Mouse (Mus musculus) forebrain, embryonic 12.5 days (tissue): ENCODE results near the gene Mettl9. TPM values are rescaled to one million over a fixed set of nuclear protein-coding genes. Genes with fewer than 3 reads are reported as not detected.

Source experiments
- ATAC-seq: fragments of 200-750 bp; cut with Nextera tagmentation; 2 replicates; pipeline ENCODE4 v1.8.0; 2017; ENCODE audit warnings: moderate TSS enrichment; ENCODE audit not compliant: low FRiP score
- H3K27ac ChIP-seq: fragments of 300-500 bp; sonication (generic); 2 replicates; pipeline ENCODE4 v1.5.1; 2016; ENCODE audit warnings: mild to moderate bottlenecking
- H3K27me3 ChIP-seq: fragments of 300-500 bp; sonication (generic); 2 replicates; pipeline ENCODE4 v1.6.1; 2016; ENCODE audit warnings: mild to moderate bottlenecking
- H3K36me3 ChIP-seq: fragments of 300-500 bp; sonication (generic); replicated peaks from 2 replicates; pipeline ENCODE4 v1.6.1; 2016; ENCODE audit warnings: mild to moderate bottlenecking
- H3K4me1 ChIP-seq: fragments of 300-500 bp; sonication (generic); 2 replicates; pipeline ENCODE4 v1.6.1; 2016
- H3K4me2 ChIP-seq: fragments of 300-500 bp; sonication (generic); 2 replicates; pipeline ENCODE4 v1.6.1; 2016; ENCODE audit warnings: mild to moderate bottlenecking, moderate library complexity
- H3K4me3 ChIP-seq: fragments of 300-500 bp; sonication (generic); replicated peaks from 2 replicates; pipeline ENCODE4 v1.5.1; 2016; ENCODE audit warnings: mild to moderate bottlenecking
- H3K9ac ChIP-seq: fragments of 300-500 bp; sonication (generic); 2 replicates; pipeline ENCODE4 v1.6.1; 2016; ENCODE audit warnings: mild to moderate bottlenecking
- H3K9me3 ChIP-seq: fragments of 300-500 bp; sonication (generic); 2 replicates; pipeline ENCODE4 v1.6.1; 2016
- WGBS: fragments of 180-500 bp; shearing (Covaris S2); methylation state at CpG from one replicate; pipeline ENCODE4 v1.1.7; 2016; 5-methylcytosine and 5-hydroxymethylcytosine counted together
- polyA plus RNA-seq: library from polyadenylated mRNA; unstranded; fragments of >200 nt; fragmentation: Nextera tagmentation; extraction: Ambion mirVana; gene quantifications from 2 replicates; pipeline ENCODE4 v1.2.1, GENCODE M21; 2016

Gene Mettl9
- 227 and 230 TPM in 2 replicates for polyA plus RNA-seq

GRCm38 (mm10) chr7:121033856-121034652, at the start of gene Mettl9:
Gene Mettl9 (plus strand): TSS chr7:121034445.
- peak; percentile 98 for ATAC-seq
- peak within 1 kb of the TSS; percentile 77 for H3K4me2 ChIP-seq
- 2% methylated on average over 39 of the region's 43 CpGs for WGBS

GRCm38 (mm10) chr7:120991191-120991590, 43.1 kb upstream of the Mettl9 start:
- Histone ChIP-seq H3K4me1 (peaks cover 7% of the 10 kb centered on the region), H3K36me3 (no peaks in the 10 kb centered on the region), H3K4me3 (no peak overlapping the region), H3K27ac (no peak overlapping the region), H3K27me3 (no peaks in the 10 kb centered on the region; the same call in 1 of the 2 replicates), H3K9ac (no peak overlapping the region), H3K4me2 (no peak overlapping the region), H3K9me3 (no peaks in the 10 kb centered on the region)
- WGBS, result 71% methylated on average over 8 of the region's 8 CpGs
- ATAC-seq, result no peak

More at GRCm38 (mm10) chr7:121033856-121034652, at the start of gene Mettl9:
- Histone ChIP-seq H3K27ac (peak within 1 kb of the TSS; percentile 99), H3K4me3 (peak within 1 kb of the TSS; percentile 95), H3K9me3 (no peaks in the 10 kb centered on the region), H3K9ac (peak within 1 kb of the TSS; percentile 99), H3K36me3 (no peaks in the 10 kb centered on the region), H3K27me3 (peaks cover 27% of the 10 kb centered on the region), H3K4me1 (peaks cover 29% of the 10 kb centered on the region)

- Histone ChIP-seq H3K4me1 (peaks cover 6% of the 10 kb centered on the region), H3K4me2 (no peak overlapping the region), H3K36me3 (no peaks in the 10 kb centered on the region), H3K9me3 (no peaks in the 10 kb centered on the region), H3K4me3 (no peak overlapping the region), H3K27ac (no peak overlapping the region), H3K9ac (no peak overlapping the region), H3K27me3 (no peaks in the 10 kb centered on the region)
- WGBS, result 85% methylated on average over 2 of the region's 2 CpGs
- no peak for ATAC-seq
These were observed 35.2 kb upstream of the Mettl9 start for GRCm38 (mm10) chr7:120999021-120999530.

- no peak overlapping the region for H3K4me3 ChIP-seq
- no peak overlapping the region for H3K4me2 ChIP-seq
- no peaks in the 10 kb centered on the region for H3K27me3 ChIP-seq
- H3K4me1 ChIP-seq, result no peaks in the 10 kb centered on the region
- H3K36me3 ChIP-seq, result no peaks in the 10 kb centered on the region
- no peak for ATAC-seq
- H3K27ac ChIP-seq, result no peak overlapping the region
- H3K9ac ChIP-seq, result no peak overlapping the region
- no peaks in the 10 kb centered on the region for H3K9me3 ChIP-seq
- WGBS, result 76% methylated on average over 3 of the region's 3 CpGs
These were observed 34.0 kb upstream of the Mettl9 start for GRCm38 (mm10) chr7:121000065-121000822.

- H3K27ac ChIP-seq, result no peak overlapping the region
- H3K4me1 ChIP-seq, result no peaks in the 10 kb centered on the region
- no peaks in the 10 kb centered on the region for H3K9me3 ChIP-seq
- WGBS, result 87% methylated on average over 3 of the region's 3 CpGs
- no peak overlapping the region for H3K4me2 ChIP-seq
- H3K9ac ChIP-seq, result no peak overlapping the region
- H3K4me3 ChIP-seq, result no peak overlapping the region
- ATAC-seq, result no peak
- H3K27me3 ChIP-seq, result no peaks in the 10 kb centered on the region
- no peaks in the 10 kb centered on the region for H3K36me3 ChIP-seq
These were observed 32.4 kb upstream of the Mettl9 start for GRCm38 (mm10) chr7:121001879-121002278.

- Histone ChIP-seq H3K36me3 (no peaks in the 10 kb centered on the region), H3K4me2 (no peak overlapping the region), H3K27me3 (no peaks in the 10 kb centered on the region), H3K27ac (no peak overlapping the region), H3K4me1 (no peaks in the 10 kb centered on the region), H3K9me3 (no peaks in the 10 kb centered on the region), H3K9ac (no peak overlapping the region), H3K4me3 (no peak overlapping the region)
- no peak for ATAC-seq
- 86% methylated on average over 5 of the region's 5 CpGs for WGBS
These were observed 31.8 kb upstream of the Mettl9 start for GRCm38 (mm10) chr7:121002407-121002928.

GRCm38 (mm10) chr7:121003793-121004418, 30.3 kb upstream of the Mettl9 start:
- H3K4me1 ChIP-seq, result no peaks in the 10 kb centered on the region
- H3K4me3 ChIP-seq, result no peak overlapping the region
- H3K4me2 ChIP-seq, result no peak overlapping the region
- H3K36me3 ChIP-seq, result no peaks in the 10 kb centered on the region
- no peaks in the 10 kb centered on the region for H3K27me3 ChIP-seq
- no peaks in the 10 kb centered on the region for H3K9me3 ChIP-seq
- H3K9ac ChIP-seq, result no peak overlapping the region
- WGBS, result 75% methylated on average over 4 of the region's 4 CpGs
- ATAC-seq, result no peak
- H3K27ac ChIP-seq, result no peak overlapping the region

GRCm38 (mm10) chr7:121011794-121012689, 22.2 kb upstream of the Mettl9 start:
- H3K9me3 ChIP-seq, result no peaks in the 10 kb centered on the region
- 47% methylated on average over 10 of the region's 10 CpGs for WGBS
- H3K27me3 ChIP-seq, result no peaks in the 10 kb centered on the region
- no peaks in the 10 kb centered on the region for H3K36me3 ChIP-seq
- no peak overlapping the region for H3K27ac ChIP-seq
- H3K4me1 ChIP-seq, result peaks cover 9% of the 10 kb centered on the region
- no peak overlapping the region for H3K9ac ChIP-seq
- no peak overlapping the region for H3K4me3 ChIP-seq
- ATAC-seq, result no peak
- H3K4me2 ChIP-seq, result no peak overlapping the region

GRCm38 (mm10) chr7:121014486-121014885, 19.8 kb upstream of the Mettl9 start:
- H3K4me3 ChIP-seq, result no peak overlapping the region
- no peaks in the 10 kb centered on the region for H3K9me3 ChIP-seq
- no peaks in the 10 kb centered on the region for H3K27me3 ChIP-seq
- H3K27ac ChIP-seq, result no peak overlapping the region
- H3K4me2 ChIP-seq, result no peak overlapping the region
- H3K4me1 ChIP-seq, result peaks cover 9% of the 10 kb centered on the region
- WGBS, result 90% methylated on average over 10 of the region's 10 CpGs
- no peak overlapping the region for H3K9ac ChIP-seq
- ATAC-seq, result no peak
- no peaks in the 10 kb centered on the region for H3K36me3 ChIP-seq

- peaks cover 4% of the 10 kb centered on the region; the same call in 1 of the 2 replicates for H3K27me3 ChIP-seq
- 85% methylated on average over 3 of the region's 3 CpGs for WGBS
- no peak for ATAC-seq
- no peak overlapping the region for H3K9ac ChIP-seq
- no peaks in the 10 kb centered on the region for H3K36me3 ChIP-seq
- no peak overlapping the region for H3K4me2 ChIP-seq
- H3K4me1 ChIP-seq, result no peaks in the 10 kb centered on the region
- H3K9me3 ChIP-seq, result no peaks in the 10 kb centered on the region
- H3K27ac ChIP-seq, result no peak overlapping the region
- H3K4me3 ChIP-seq, result no peak overlapping the region
These were observed 15.5 kb upstream of the Mettl9 start for GRCm38 (mm10) chr7:121018778-121019177.

GRCm38 (mm10) chr7:121020277-121020676, 14.0 kb upstream of the Mettl9 start:
- no peak overlapping the region for H3K4me2 ChIP-seq
- 37% methylated on average over 8 of the region's 8 CpGs for WGBS
- H3K36me3 ChIP-seq, result no peaks in the 10 kb centered on the region
- H3K27ac ChIP-seq, result no peak overlapping the region
- H3K27me3 ChIP-seq, result peaks cover 4% of the 10 kb centered on the region; the same call in 1 of the 2 replicates
- no peak for ATAC-seq
- no peak overlapping the region for H3K4me3 ChIP-seq
- no peak overlapping the region for H3K9ac ChIP-seq
- H3K9me3 ChIP-seq, result no peaks in the 10 kb centered on the region
- no peaks in the 10 kb centered on the region for H3K4me1 ChIP-seq
